Mouse (Mus musculus) forebrain, embryonic 11.5 days (tissue): ENCODE data around the gene Arhgap44. TPM values are rescaled to one million over a fixed set of nuclear protein-coding genes. Genes with fewer than 3 reads are reported as not detected.

ENCODE experiments used
- ATAC-seq: fragments of 200-750 bp; cut with Nextera tagmentation; replicated peaks from 2 replicates; pipeline ENCODE4 v1.8.0; 2017; ENCODE audit warnings: moderate TSS enrichment; ENCODE audit not compliant: low FRiP score
- DNase-seq: peaks from one replicate; pipeline ENCODE4 v3.0.0-alpha.2; 2017; ENCODE audit warnings: low spot score
- H3K27ac ChIP-seq: fragments of 300-500 bp; sonication (generic); 2 replicates; pipeline ENCODE4 v1.5.1; 2014; ENCODE audit warnings: low read depth, low read length
- H3K27me3 ChIP-seq: fragments of 300-500 bp; sonication (generic); 2 replicates; pipeline ENCODE4 v1.6.1; 2014; ENCODE audit warnings: mild to moderate bottlenecking, low read length, mixed read lengths; ENCODE audit not compliant: control insufficient read depth, insufficient read depth
- H3K36me3 ChIP-seq: fragments of 300-500 bp; sonication (generic); 2 replicates; pipeline ENCODE4 v1.6.1; 2014; ENCODE audit warnings: mild to moderate bottlenecking, low read length, moderate library complexity, mixed read lengths; ENCODE audit not compliant: control insufficient read depth, insufficient read depth
- H3K4me1 ChIP-seq: fragments of 300-500 bp; sonication (generic); replicated peaks from 2 replicates; pipeline ENCODE4 v1.6.1; 2014; ENCODE audit warnings: low read length, mixed read lengths; ENCODE audit not compliant: control insufficient read depth, insufficient read depth
- H3K4me2 ChIP-seq: fragments of 300-500 bp; sonication (generic); 2 replicates; pipeline ENCODE4 v1.6.1; 2014; ENCODE audit warnings: low read depth, mild to moderate bottlenecking, low read length, moderate library complexity, mixed read lengths; ENCODE audit not compliant: severe bottlenecking
- H3K4me3 ChIP-seq: fragments of 300-500 bp; sonication (generic); 2 replicates; pipeline ENCODE4 v1.5.1; 2014; ENCODE audit warnings: low read depth, low read length
- H3K9ac ChIP-seq: fragments of 300-500 bp; sonication (generic); 2 replicates; pipeline ENCODE4 v1.6.1; 2014; ENCODE audit warnings: low read length
- H3K9me3 ChIP-seq: fragments of 300-500 bp; sonication (generic); 2 replicates; pipeline ENCODE4 v1.6.1; 2016; ENCODE audit warnings: low read length, mixed read lengths; ENCODE audit not compliant: control insufficient read depth
- WGBS: fragments of 180-500 bp; shearing (Covaris S2); extraction: QIAGEN DNeasy Blood & Tissue Kit; methylation state at CpG from one replicate; pipeline ENCODE4 v1.1.7; 2014; 5-methylcytosine and 5-hydroxymethylcytosine counted together
- polyA plus RNA-seq: library from polyadenylated mRNA; unstranded; fragments of >200 nt; fragmentation: Nextera tagmentation; extraction: Ambion mirVana; gene quantifications from 2 replicates; pipeline ENCODE4 v1.2.1, GENCODE M21; 2014

Gene Arhgap44
- polyA plus RNA-seq, 1 experiment from 2014 or later: 4.5 TPM

- Histone ChIP-seq H3K4me1 (no peaks in the 10 kb centered on the region), H3K36me3 (no peaks in the 10 kb centered on the region), H3K9me3 (no peaks in the 10 kb centered on the region), H3K4me3 (no peak overlapping the region), H3K4me2 (no peak overlapping the region), H3K27ac (no peak overlapping the region), H3K9ac (no peak overlapping the region), H3K27me3 (no peaks in the 10 kb centered on the region)
- ATAC-seq: no peak
- 86% methylated on average over 5 of the region's 5 CpGs for WGBS
- DNase-seq: no peak
These were observed 9.8 kb downstream of the Arhgap44 start for GRCm38 (mm10) chr11:65153006-65153405.

DNA sequence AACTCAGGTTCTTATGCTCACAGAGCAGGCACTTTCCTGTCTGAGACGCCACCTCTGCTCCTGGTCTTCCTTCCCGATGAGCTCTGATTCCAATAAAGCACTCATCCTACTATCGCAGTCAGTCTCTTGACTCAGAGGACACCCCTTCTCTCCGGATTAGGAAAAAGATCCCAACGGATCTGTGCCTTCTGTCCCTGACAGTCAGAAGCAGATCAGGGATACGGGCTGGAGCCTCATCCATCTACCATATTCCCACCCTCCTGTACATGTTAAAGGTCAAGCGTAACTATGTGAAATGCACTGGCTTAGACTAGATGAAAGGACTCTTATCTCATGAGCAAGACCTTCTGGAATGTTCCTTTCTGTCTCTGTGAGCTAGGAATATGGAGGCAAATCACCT is 14.3 kb downstream of the Arhgap44 start:
- Histone ChIP-seq H3K9me3 (no peaks in the 10 kb centered on the region), H3K27ac (no peak overlapping the region), H3K4me2 (no peak overlapping the region), H3K4me1 (no peaks in the 10 kb centered on the region), H3K36me3 (no peaks in the 10 kb centered on the region), H3K9ac (no peak overlapping the region), H3K27me3 (no peaks in the 10 kb centered on the region), H3K4me3 (no peak overlapping the region)
- 89% methylated on average over 7 of the region's 7 CpGs for WGBS
- DNase-seq (no peak), ATAC-seq (no peak)

GRCm38 (mm10) chr11:65142838-65143417 is 19.8 kb downstream of the Arhgap44 start:
- H3K4me1 ChIP-seq: no peaks in the 10 kb centered on the region
- WGBS: 69% methylated on average over 4 of the region's 4 CpGs
- no peak overlapping the region for H3K9ac ChIP-seq
- no peak overlapping the region for H3K27ac ChIP-seq
- H3K36me3 ChIP-seq: no peaks in the 10 kb centered on the region
- ATAC-seq (no peak), DNase-seq (no peak)
- no peaks in the 10 kb centered on the region for H3K27me3 ChIP-seq
- H3K4me2 ChIP-seq: no peak overlapping the region
- no peak overlapping the region for H3K4me3 ChIP-seq
- no peaks in the 10 kb centered on the region for H3K9me3 ChIP-seq

- Histone ChIP-seq H3K36me3 (no peaks in the 10 kb centered on the region), H3K4me3 (no peak overlapping the region), H3K4me2 (no peak overlapping the region), H3K27me3 (no peaks in the 10 kb centered on the region), H3K9me3 (no peaks in the 10 kb centered on the region), H3K9ac (no peak overlapping the region), H3K27ac (no peak overlapping the region), H3K4me1 (no peaks in the 10 kb centered on the region)
- no peak for DNase-seq
- ATAC-seq: no peak
- WGBS: 88% methylated on average over 3 of the region's 3 CpGs
These were observed 23.7 kb downstream of the Arhgap44 start for GRCm38 (mm10) chr11:65139030-65139429.

- no peaks in the 10 kb centered on the region for H3K4me1 ChIP-seq
- H3K27me3 ChIP-seq: no peaks in the 10 kb centered on the region
- no peaks in the 10 kb centered on the region for H3K36me3 ChIP-seq
- H3K4me3 ChIP-seq: no peak overlapping the region
- no peak overlapping the region for H3K9ac ChIP-seq
- no peak overlapping the region for H3K27ac ChIP-seq
- H3K9me3 ChIP-seq: no peaks in the 10 kb centered on the region
- 87% methylated on average over 2 of the region's 2 CpGs for WGBS
- H3K4me2 ChIP-seq: no peak overlapping the region
- DNase-seq: no peak
- ATAC-seq: no peak
These were observed 25.6 kb downstream of the Arhgap44 start for GRCm38 (mm10) chr11:65137145-65137652.

- Histone ChIP-seq H3K4me2 (no peak overlapping the region), H3K9me3 (no peaks in the 10 kb centered on the region), H3K36me3 (no peaks in the 10 kb centered on the region), H3K4me1 (no peaks in the 10 kb centered on the region), H3K9ac (no peak overlapping the region), H3K4me3 (no peak overlapping the region), H3K27me3 (no peaks in the 10 kb centered on the region), H3K27ac (no peak overlapping the region)
- ATAC-seq: no peak
- DNase-seq: no peak
- WGBS: 93% methylated on average over 8 of the region's 8 CpGs
These were observed 27.5 kb downstream of the Arhgap44 start for GRCm38 (mm10) chr11:65135251-65135739.

- no peak for DNase-seq
- 92% methylated on average over 4 of the region's 4 CpGs for WGBS
- no peak for ATAC-seq
- Histone ChIP-seq H3K9ac (no peak overlapping the region), H3K27me3 (no peaks in the 10 kb centered on the region), H3K27ac (no peak overlapping the region), H3K9me3 (no peaks in the 10 kb centered on the region), H3K4me2 (no peak overlapping the region), H3K36me3 (no peaks in the 10 kb centered on the region), H3K4me1 (no peaks in the 10 kb centered on the region), H3K4me3 (no peak overlapping the region)
These were observed 29.1 kb downstream of the Arhgap44 start for GRCm38 (mm10) chr11:65133661-65134060.

GRCm38 (mm10) chr11:65129110-65129509 is 33.7 kb downstream of the Arhgap44 start:
- H3K36me3 ChIP-seq: no peaks in the 10 kb centered on the region
- no peaks in the 10 kb centered on the region for H3K27me3 ChIP-seq
- DNase-seq: no peak
- no peaks in the 10 kb centered on the region for H3K9me3 ChIP-seq
- no peak for ATAC-seq
- no peak overlapping the region for H3K9ac ChIP-seq
- no peak overlapping the region for H3K4me2 ChIP-seq
- no peak overlapping the region for H3K4me3 ChIP-seq
- 84% methylated on average over 4 of the region's 4 CpGs for WGBS
- peaks cover 4% of the 10 kb centered on the region; the same call in 1 of the 2 replicates for H3K4me1 ChIP-seq
- H3K27ac ChIP-seq: no peak overlapping the region

DNA sequence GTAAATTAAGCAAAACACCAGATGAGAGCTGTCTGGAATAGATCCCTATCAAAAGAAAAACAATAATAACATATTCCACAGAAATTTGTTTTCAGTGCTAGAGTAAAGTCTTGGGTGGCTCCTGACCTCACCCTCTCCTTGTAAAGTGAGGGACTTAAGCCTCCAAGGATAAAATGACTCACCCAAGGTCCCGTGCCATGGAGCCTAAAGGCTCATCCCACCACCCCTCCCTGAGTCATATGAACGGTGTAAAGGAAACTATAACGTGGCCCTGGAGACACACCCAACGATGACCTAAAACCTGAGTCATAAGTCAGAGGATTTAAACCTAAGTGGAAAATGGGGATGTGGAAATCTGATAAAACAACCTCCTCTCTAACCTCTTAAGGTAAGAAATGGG is 34.1 kb downstream of the Arhgap44 start:
- Histone ChIP-seq H3K27me3 (no peaks in the 10 kb centered on the region), H3K9ac (no peak overlapping the region), H3K4me2 (no peak overlapping the region), H3K9me3 (no peaks in the 10 kb centered on the region), H3K4me3 (no peak overlapping the region), H3K27ac (no peak overlapping the region), H3K4me1 (peaks cover 4% of the 10 kb centered on the region; the same call in 1 of the 2 replicates), H3K36me3 (no peaks in the 10 kb centered on the region)
- DNase-seq: no peak
- ATAC-seq: no peak
- WGBS: 90% methylated on average over 4 of the region's 4 CpGs
